Mouse (Mus musculus): ENCODE data around the gene Il4i1.

DNA sequence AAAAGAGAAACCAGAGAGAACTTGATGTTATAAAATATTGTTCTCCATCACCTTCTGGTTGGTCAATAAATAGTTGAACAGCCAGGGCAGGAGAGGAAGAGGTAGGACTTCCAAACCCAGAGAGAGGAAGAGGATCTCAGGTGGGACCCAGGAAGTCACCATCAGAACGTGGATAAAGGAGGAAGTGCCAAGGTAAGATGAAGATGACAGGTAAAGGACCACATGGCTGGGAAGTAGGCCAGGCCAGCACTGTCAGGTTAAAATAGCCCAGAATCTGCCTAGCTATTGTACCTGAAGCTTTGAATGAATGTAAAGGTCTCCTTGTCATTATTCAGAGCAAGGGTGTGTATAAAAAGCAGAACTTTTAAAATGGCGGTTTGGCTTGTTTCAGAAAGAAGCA lies 7.3 kb upstream of the Il4i1 start:
- TF ChIP-seq POLR2A (IDR thresholded peaks at IDR 0.05; ENCODE audit: borderline replicate concordance, low read depth, low read length) (no peak), CTCF (IDR thresholded peaks at IDR 0.05; ENCODE audit: low read depth, low read length) (no peak)
